Mouse (Mus musculus) regulatory T cell (primary cell): ENCODE results near the gene Slc23a2.

ENCODE experiments used
- in situ Hi-C: fragments of 300-600 bp; cut with MboI, MseI; formaldehyde crosslinking; loops from one replicate; pipeline ENCODE4 v1.15.1; 2025; ENCODE audit warnings: high pct_unique_total_duplicates

The Slc23a2 gene

GRCm38 (mm10) chr2:132102505-132103130, 42.3 kb downstream of the Slc23a2 start:
- in situ Hi-C loops, result no loop called here

GRCm38 (mm10) chr2:132098942-132099672, 45.8 kb downstream of the Slc23a2 start:
- in situ Hi-C loops, result no loop called here

- in situ Hi-C loops, result no loop called here
Observed at GRCm38 (mm10) chr2:132098365-132098764, 46.5 kb downstream of the Slc23a2 start.

GRCm38 (mm10) chr2:132096582-132096981, 48.3 kb downstream of the Slc23a2 start:
- in situ Hi-C loops, result no loop called here

GRCm38 (mm10) chr2:132095821-132096220, 49.1 kb downstream of the Slc23a2 start:
- in situ Hi-C loops, result no loop called here

- in situ Hi-C loops, result no loop called here
Observed at GRCm38 (mm10) chr2:132094441-132095230, 50.3 kb downstream of the Slc23a2 start.

- in situ Hi-C loops, result no loop called here
Observed at GRCm38 (mm10) chr2:132093739-132094138, 51.2 kb downstream of the Slc23a2 start.

- in situ Hi-C loops, result no loop called here
Observed at GRCm38 (mm10) chr2:132093298-132093697, 51.6 kb downstream of the Slc23a2 start.

GRCm38 (mm10) chr2:132092722-132093121, 52.2 kb downstream of the Slc23a2 start:
- in situ Hi-C loops, result no loop called here

GRCm38 (mm10) chr2:132091749-132092148, 53.2 kb downstream of the Slc23a2 start:
- in situ Hi-C loops, result no loop called here

GRCm38 (mm10) chr2:132084813-132085212, 60.1 kb downstream of the Slc23a2 start:
- in situ Hi-C loops, result no loop called here

- in situ Hi-C loops, result no loop called here
Observed at GRCm38 (mm10) chr2:132084396-132084795, 60.5 kb downstream of the Slc23a2 start.

GRCm38 (mm10) chr2:132079139-132079538, 65.8 kb downstream of the Slc23a2 start:
- in situ Hi-C loops, result no loop called here

- in situ Hi-C loops, result no loop called here
Observed at GRCm38 (mm10) chr2:132073052-132073451, 71.9 kb downstream of the Slc23a2 start.

GRCm38 (mm10) chr2:132069985-132070735, 74.7 kb downstream of the Slc23a2 start:
- in situ Hi-C loops, result no loop called here

- in situ Hi-C loops, result no loop called here
Observed at GRCm38 (mm10) chr2:132064185-132064831, 80.6 kb downstream of the Slc23a2 start.

GRCm38 (mm10) chr2:132063776-132064175, 81.1 kb downstream of the Slc23a2 start:
- in situ Hi-C loops, result no loop called here

- in situ Hi-C loops, result no loop called here
Observed at GRCm38 (mm10) chr2:132061884-132062283, 83.0 kb downstream of the Slc23a2 start.

GRCm38 (mm10) chr2:132059919-132060318, 85.0 kb downstream of the Slc23a2 start:
- in situ Hi-C loops, result no loop called here

GRCm38 (mm10) chr2:132055349-132055753, 89.6 kb downstream of the Slc23a2 start:
- in situ Hi-C loops, result no loop called here

- in situ Hi-C loops, result loop anchor here (5.0 kb wide), 1 partner anchor 57 kb away; no protein-coding TSS in a partner anchor
Observed at GRCm38 (mm10) chr2:132053824-132054223, 91.1 kb downstream of the Slc23a2 start.
